Mouse (Mus musculus): ENCODE measurements around the gene Etnk1. TPM values are rescaled to one million over a fixed set of nuclear protein-coding genes. Genes with fewer than 3 reads are reported as not detected.
A peak's percentile ranks its signal among the peaks of the same experiment; 100 is the strongest.

Gene Etnk1
- polyA plus RNA-seq, 1 experiment from 2014 or later, result 32.1 TPM

DNA sequence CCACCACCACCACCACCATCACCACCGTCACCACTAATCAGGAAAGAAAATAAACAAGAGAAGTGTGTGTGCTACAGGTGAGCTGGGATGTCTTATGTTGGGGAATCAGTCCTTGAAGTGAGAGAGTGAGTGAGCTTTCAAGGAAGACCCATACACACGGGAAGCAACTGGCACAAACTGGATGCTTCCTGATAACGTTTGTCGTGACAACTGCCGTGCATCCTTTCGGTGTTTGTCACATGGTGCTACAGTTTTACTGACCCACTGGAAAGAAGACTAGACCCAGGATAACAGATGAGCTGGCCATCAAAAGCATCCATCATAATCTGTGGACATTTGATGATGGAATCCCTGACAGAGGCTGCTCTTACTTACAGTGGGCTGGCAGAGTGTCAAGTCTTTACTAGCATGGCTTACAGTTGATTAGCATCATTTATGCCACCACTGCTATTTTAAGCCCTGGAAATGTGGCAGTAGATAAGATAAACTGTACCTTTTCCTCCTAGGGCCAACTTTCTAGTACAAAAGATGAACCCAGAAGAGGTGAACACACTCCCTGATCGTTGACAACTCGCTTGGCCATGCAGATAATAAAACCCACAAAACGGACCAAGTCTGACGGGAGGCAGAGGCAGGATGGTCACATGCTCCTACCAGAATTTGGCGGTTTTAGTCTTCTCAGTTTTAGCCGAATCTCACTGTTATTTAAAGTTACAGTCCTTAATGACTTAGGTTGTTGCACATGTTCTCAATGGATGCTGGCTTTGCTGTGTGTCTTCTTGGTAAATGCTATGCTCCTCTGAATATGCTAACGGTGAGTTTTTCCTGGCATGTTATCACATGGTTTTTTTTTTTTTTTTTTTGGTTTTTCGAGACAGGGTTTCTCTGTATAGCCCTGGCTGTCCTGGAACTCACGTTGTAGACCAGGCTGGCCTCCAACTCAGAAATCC is 2.8 kb upstream of the Etnk1 start:
- Histone ChIP-seq H3K4me2 (ENCODE audit: low read depth, low read length, severe bottlenecking) (no peak overlapping the region), H3K36me3 (ENCODE audit: control insufficient read depth, insufficient read depth, low read length) (no peaks in the 10 kb centered on the region), H3K4me3 (ENCODE audit: low read depth, low read length) (no peak overlapping the region), H3K9ac (ENCODE audit: low read length) (no peak overlapping the region), H3K27ac (ENCODE audit: low read depth, low read length) (no peak overlapping the region), H3K4me1 (replicated peaks; ENCODE audit: control insufficient read depth, insufficient read depth, low read length) (peaks cover 5% of the 10 kb centered on the region; the same call in 1 of the 2 replicates), H3K9me3 (ENCODE audit: control insufficient read depth, low read length) (no peaks in the 10 kb centered on the region), H3K27me3 (ENCODE audit: control insufficient read depth, insufficient read depth, low read length) (peaks cover 4% of the 10 kb centered on the region)
- no peak for ATAC-seq (replicated peaks; ENCODE audit: low FRiP score)
- DNase-seq (ENCODE audit: low spot score), result no peak
- WGBS, result 86% methylated on average over 15 of the region's 15 CpGs

DNA sequence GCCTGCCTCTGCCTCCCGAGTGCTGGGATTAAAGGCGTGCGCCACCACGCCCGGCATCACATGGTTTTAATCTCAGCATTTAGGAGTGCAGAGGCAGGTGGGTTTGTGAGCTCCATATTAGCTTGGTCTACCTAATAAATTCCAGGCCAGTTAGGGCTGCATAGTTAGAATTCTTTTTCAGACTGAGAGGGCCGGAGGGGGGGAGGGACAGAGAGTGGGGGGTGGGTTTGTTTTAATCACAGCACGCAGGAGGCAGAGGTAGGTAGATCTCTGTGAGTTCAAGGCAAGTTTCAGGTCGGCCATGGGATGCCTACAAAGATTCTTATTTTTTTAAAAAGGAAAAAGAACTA is 2.1 kb upstream of the Etnk1 start:
- ATAC-seq (replicated peaks; ENCODE audit: low FRiP score) (no peak), DNase-seq (ENCODE audit: low spot score) (no peak)
- no peak overlapping the region for H3K9ac ChIP-seq (ENCODE audit: low read length)
- no peaks in the 10 kb centered on the region for H3K9me3 ChIP-seq (ENCODE audit: control insufficient read depth, low read length)
- H3K4me2 ChIP-seq (ENCODE audit: low read depth, low read length, severe bottlenecking), result no peak overlapping the region
- 86% methylated on average over 8 of the region's 8 CpGs for WGBS
- H3K4me1 ChIP-seq (replicated peaks; ENCODE audit: control insufficient read depth, insufficient read depth, low read length), result peaks cover 5% of the 10 kb centered on the region; the same call in 1 of the 2 replicates
- no peak overlapping the region for H3K27ac ChIP-seq (ENCODE audit: low read depth, low read length)
- H3K27me3 ChIP-seq (ENCODE audit: control insufficient read depth, insufficient read depth, low read length), result peaks cover 4% of the 10 kb centered on the region
- no peak overlapping the region for H3K4me3 ChIP-seq (ENCODE audit: low read depth, low read length)
- no peaks in the 10 kb centered on the region for H3K36me3 ChIP-seq (ENCODE audit: control insufficient read depth, insufficient read depth, low read length)

DNA sequence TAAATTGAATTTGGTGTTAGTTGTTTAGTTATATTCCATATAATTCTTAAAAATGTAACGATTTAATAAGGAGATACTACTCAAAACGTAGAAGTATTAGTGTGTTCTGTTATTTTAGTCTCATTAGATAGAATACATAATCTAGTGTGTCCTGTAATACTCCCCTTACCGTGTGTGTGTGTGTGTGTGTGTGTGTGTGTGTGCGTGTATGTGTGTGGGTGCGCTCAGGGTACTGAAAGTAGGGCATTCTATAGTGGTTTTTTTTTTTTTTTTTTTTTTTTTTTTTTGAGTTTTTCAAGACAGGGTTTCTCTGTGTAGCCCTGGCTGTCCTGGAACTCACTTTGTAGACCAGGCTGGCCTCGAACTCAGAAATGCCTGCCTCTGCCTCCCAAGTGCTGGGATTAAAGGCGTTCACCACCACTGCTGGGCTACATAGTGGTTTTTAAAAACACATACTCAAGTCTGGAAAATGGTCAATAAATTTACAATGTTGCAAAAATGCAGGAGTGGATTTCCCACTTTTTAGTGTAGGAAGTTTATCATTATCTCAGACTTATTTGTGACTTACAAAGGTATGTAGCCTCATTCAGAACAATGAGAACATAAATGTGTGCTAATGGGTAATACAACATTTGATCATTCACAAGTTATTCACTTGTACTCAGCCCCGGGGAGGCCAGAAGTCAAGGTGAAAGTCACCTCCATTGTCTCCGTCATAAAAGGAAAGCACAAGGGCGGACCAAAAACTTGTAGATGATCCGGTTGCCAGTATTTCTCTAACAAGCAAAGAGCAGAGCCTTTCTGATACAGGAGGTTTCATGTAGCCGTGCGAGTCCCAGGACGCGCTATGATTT is 1.4 kb upstream of the Etnk1 start:
- Histone ChIP-seq H3K9me3 (ENCODE audit: control insufficient read depth, low read length) (no peaks in the 10 kb centered on the region), H3K27ac (ENCODE audit: low read depth, low read length) (no peak overlapping the region), H3K4me1 (replicated peaks; ENCODE audit: control insufficient read depth, insufficient read depth, low read length) (peaks cover 5% of the 10 kb centered on the region; the same call in 1 of the 2 replicates), H3K4me2 (ENCODE audit: low read depth, low read length, severe bottlenecking) (peak overlapping the region; percentile 89; the same call in 1 of the 2 replicates), H3K9ac (ENCODE audit: low read length) (no peak overlapping the region; the same call in 1 of the 2 replicates), H3K36me3 (ENCODE audit: control insufficient read depth, insufficient read depth, low read length) (no peaks in the 10 kb centered on the region), H3K27me3 (ENCODE audit: control insufficient read depth, insufficient read depth, low read length) (peaks cover 4% of the 10 kb centered on the region), H3K4me3 (ENCODE audit: low read depth, low read length) (no peak overlapping the region)
- ATAC-seq (replicated peaks; ENCODE audit: low FRiP score) (no peak), DNase-seq (ENCODE audit: low spot score) (no peak)
- WGBS, result 66% methylated on average over 15 of the region's 15 CpGs

DNA sequence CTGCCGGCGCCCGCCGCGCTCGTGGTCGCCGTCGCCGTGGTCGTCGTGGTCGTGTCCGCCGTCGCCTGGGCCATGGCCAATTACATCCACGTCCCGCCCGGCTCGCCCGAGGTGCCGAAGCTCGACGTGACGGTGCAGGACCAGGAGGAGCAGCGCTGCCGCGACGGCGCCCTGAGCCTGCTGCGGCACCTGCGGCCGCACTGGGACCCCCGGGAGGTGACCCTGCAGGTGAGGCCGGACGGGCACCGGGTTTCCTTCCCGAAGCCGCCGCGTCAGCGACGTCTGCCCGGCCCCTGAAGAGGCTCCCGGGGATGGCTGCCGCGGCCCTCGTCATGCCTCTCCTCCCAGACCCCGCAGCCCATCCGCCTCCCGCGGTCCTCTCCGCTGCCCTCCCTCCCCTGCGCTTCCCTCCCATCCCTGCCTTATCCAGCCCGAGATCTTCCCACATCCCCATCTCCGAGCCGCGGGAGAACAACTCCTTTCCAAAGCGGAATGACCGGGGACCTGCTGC is 443 bp downstream of the Etnk1 start:
- Histone ChIP-seq H3K4me3 (ENCODE audit: low read depth, low read length) (peak overlapping the region; percentile 78), H3K27ac (ENCODE audit: low read depth, low read length) (peak overlapping the region; percentile 79), H3K27me3 (ENCODE audit: control insufficient read depth, insufficient read depth, low read length) (peaks cover 4% of the 10 kb centered on the region), H3K36me3 (ENCODE audit: control insufficient read depth, insufficient read depth, low read length) (no peaks in the 10 kb centered on the region), H3K4me1 (replicated peaks; ENCODE audit: control insufficient read depth, insufficient read depth, low read length) (peaks cover 5% of the 10 kb centered on the region; the same call in 1 of the 2 replicates), H3K9ac (ENCODE audit: low read length) (peak overlapping the region; percentile 81), H3K4me2 (ENCODE audit: low read depth, low read length, severe bottlenecking) (peak overlapping the region; percentile 89), H3K9me3 (ENCODE audit: control insufficient read depth, low read length) (no peaks in the 10 kb centered on the region)
- under 1% methylated on average over 53 of the region's 60 CpGs for WGBS
- DNase-seq (ENCODE audit: low spot score), result peak; percentile 85
- ATAC-seq (replicated peaks; ENCODE audit: low FRiP score), result peak; percentile 74

DNA sequence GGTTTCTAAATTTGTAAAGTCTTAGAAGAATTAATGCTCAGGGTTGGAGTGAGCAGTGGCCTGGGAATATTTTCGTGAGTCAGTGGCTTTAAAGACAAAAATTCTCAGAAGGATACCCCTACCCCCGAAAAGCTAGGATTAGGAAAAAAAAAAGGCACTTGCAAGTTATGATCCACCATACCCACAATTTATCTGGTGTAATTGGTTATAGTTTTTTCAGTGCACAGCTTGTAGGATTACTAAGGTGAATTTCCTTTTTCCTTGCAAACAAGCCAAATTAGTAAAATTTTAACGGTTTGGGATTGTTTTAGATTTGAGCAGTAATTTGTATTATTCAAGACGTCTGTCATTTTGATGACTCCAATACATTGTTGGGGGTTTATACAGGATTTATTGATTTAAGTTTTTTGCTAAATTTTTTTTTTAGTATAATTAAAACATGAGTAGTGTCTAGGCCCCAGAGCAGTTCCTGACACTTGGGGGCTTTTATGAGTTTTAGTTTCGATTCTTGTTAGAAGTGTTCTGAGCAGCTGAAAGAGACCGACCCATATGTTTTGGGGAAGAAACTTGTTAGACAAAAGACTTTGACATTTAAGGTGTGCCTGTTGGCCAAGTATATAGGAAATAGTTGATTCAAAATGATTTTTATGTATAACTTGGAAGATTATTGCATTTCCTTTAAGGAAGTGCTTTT is 1.1 kb downstream of the Etnk1 start:
- Histone ChIP-seq H3K9me3 (ENCODE audit: control insufficient read depth, low read length) (no peaks in the 10 kb centered on the region), H3K4me1 (replicated peaks; ENCODE audit: control insufficient read depth, insufficient read depth, low read length) (peaks cover 5% of the 10 kb centered on the region; the same call in 1 of the 2 replicates), H3K36me3 (ENCODE audit: control insufficient read depth, insufficient read depth, low read length) (no peaks in the 10 kb centered on the region), H3K4me3 (ENCODE audit: low read depth, low read length) (peak overlapping the region; percentile 78), H3K9ac (ENCODE audit: low read length) (peak overlapping the region; percentile 81), H3K27ac (ENCODE audit: low read depth, low read length) (no peak overlapping the region), H3K27me3 (ENCODE audit: control insufficient read depth, insufficient read depth, low read length) (peaks cover 4% of the 10 kb centered on the region), H3K4me2 (ENCODE audit: low read depth, low read length, severe bottlenecking) (peak overlapping the region; percentile 89)
- DNase-seq (ENCODE audit: low spot score) (no peak), ATAC-seq (replicated peaks; ENCODE audit: low FRiP score) (no peak)
- WGBS, result 37% methylated on average over 6 of the region's 6 CpGs

DNA sequence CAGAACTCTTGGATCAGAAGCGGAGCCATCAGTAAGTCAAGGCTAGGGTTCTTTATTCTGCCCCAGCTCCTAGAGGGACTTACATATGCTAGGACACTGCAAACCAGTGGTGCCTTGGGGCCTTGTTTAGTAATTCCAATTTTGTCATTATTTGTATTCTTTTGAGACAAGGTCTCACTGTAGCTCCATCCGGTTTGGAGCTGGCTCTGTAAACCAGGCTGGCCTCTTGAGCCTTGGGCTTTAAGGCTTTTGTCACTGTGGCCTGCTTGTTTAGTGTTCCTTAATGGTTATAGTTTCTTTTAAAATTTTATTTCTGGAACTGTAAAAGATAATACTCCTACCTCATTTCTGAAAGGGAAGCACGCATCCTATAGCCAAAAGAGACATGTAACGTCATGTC is 2.4 kb downstream of the Etnk1 start:
- Histone ChIP-seq H3K4me1 (replicated peaks; ENCODE audit: control insufficient read depth, insufficient read depth, low read length) (peaks cover 5% of the 10 kb centered on the region; the same call in 1 of the 2 replicates), H3K9ac (ENCODE audit: low read length) (no peak overlapping the region), H3K27ac (ENCODE audit: low read depth, low read length) (no peak overlapping the region), H3K4me2 (ENCODE audit: low read depth, low read length, severe bottlenecking) (no peak overlapping the region), H3K36me3 (ENCODE audit: control insufficient read depth, insufficient read depth, low read length) (no peaks in the 10 kb centered on the region), H3K4me3 (ENCODE audit: low read depth, low read length) (no peak overlapping the region), H3K27me3 (ENCODE audit: control insufficient read depth, insufficient read depth, low read length) (peaks cover 4% of the 10 kb centered on the region), H3K9me3 (ENCODE audit: control insufficient read depth, low read length) (no peaks in the 10 kb centered on the region)
- ATAC-seq (replicated peaks; ENCODE audit: low FRiP score) (no peak), DNase-seq (ENCODE audit: low spot score) (no peak)
- WGBS, result 92% methylated on average over 4 of the region's 4 CpGs

DNA sequence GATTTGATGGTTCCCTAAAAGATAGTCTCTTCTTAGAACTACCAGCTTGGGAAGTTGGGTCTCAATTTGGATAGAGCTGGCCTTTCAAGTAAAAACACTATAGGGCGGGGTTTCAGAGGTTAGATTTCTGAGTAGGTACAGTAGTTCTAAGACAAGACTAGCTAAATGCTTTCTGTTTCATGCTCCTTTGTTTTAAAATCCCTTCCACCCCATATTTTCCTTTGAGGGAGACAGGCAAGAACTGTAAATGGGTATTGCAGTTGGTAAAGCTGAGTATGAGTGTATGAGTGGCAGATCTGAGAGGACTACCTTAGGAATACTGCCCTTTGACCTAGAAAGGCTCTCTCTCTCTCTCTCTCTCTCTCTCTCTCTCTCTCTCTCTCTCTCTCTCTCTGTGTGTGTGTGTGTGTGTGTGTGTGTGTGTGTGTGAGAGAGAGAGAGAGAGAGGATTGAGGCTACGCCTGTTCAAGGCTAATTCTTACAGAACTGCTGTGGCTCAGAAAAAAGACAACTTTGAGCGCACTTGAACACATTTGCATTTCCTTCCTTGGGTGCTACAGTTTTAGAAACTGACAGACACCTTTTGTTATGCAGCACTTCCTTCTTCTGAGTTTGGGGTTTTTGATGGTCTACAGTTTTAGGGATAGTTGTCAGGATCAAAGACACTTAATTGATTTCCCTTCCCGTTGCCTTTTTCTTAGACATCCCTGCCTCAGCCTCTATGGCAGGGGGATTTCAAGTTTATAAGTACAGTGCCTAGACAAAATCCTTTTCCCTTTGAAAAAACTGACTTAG is 3.3 kb downstream of the Etnk1 start:
- Histone ChIP-seq H3K4me3 (ENCODE audit: low read depth, low read length) (no peak overlapping the region), H3K27me3 (ENCODE audit: control insufficient read depth, insufficient read depth, low read length) (peaks cover 4% of the 10 kb centered on the region), H3K9ac (ENCODE audit: low read length) (no peak overlapping the region), H3K4me2 (ENCODE audit: low read depth, low read length, severe bottlenecking) (no peak overlapping the region), H3K36me3 (ENCODE audit: control insufficient read depth, insufficient read depth, low read length) (no peaks in the 10 kb centered on the region), H3K27ac (ENCODE audit: low read depth, low read length) (no peak overlapping the region), H3K9me3 (ENCODE audit: control insufficient read depth, low read length) (no peaks in the 10 kb centered on the region), H3K4me1 (replicated peaks; ENCODE audit: control insufficient read depth, insufficient read depth, low read length) (peaks cover 5% of the 10 kb centered on the region; the same call in 1 of the 2 replicates)
- no peak for ATAC-seq (replicated peaks; ENCODE audit: low FRiP score)
- DNase-seq (ENCODE audit: low spot score), result no peak
- 89% methylated on average over 4 of the region's 4 CpGs for WGBS

Measured in forebrain, embryonic 11.5 days (tissue).